Mouse (Mus musculus) MEL (cell line): ENCODE measurements around the gene Jarid2. TPM values are rescaled to one million over a fixed set of nuclear protein-coding genes. Genes with fewer than 3 reads are reported as not detected.

Experiments
- DNase-seq: peaks from one replicate; pipeline ENCODE4 v3.0.0; 2011; ENCODE audit warnings: low read depth, low spot score
- H3K27ac ChIP-seq: 2 replicates; pipeline ENCODE4 v1.5.1; 2012; ENCODE audit warnings: low read depth, mild to moderate bottlenecking, control low read depth, low read length, moderate library complexity; ENCODE audit not compliant: control insufficient read depth
- H3K27me3 ChIP-seq, 2 experiments: fragments of 150-350 bp in 1 of 2; sonication (generic) in 1 of 2; 2 replicates each; pipeline ENCODE4 v1.6.1; 2012; ENCODE audit warnings: low read length in 2 of 2, mild to moderate bottlenecking in 2 of 2, improper control_type of control experiment in 1 of 2, moderate library complexity in 1 of 2; ENCODE audit not compliant: insufficient read depth in 2 of 2, control insufficient read depth in 1 of 2
- H3K36me3 ChIP-seq, 2 experiments: 2 replicates each; pipeline ENCODE4 v1.6.1; 2012 to 2014; ENCODE audit warnings: low read length in 2 of 2, improper control_type of control experiment in 1 of 2, inconsistent platforms in 1 of 2, mild to moderate bottlenecking in 1 of 2; ENCODE audit not compliant: insufficient read depth in 2 of 2, control insufficient read depth in 1 of 2
- H3K4me1 ChIP-seq, 2 experiments: fragments of 150-350 bp in 1 of 2; sonication (generic) in 1 of 2; 2 replicates each; pipeline ENCODE4 v1.6.1; 2012; ENCODE audit warnings: low read length in 2 of 2, improper control_type of control experiment in 1 of 2, mild to moderate bottlenecking in 1 of 2; ENCODE audit not compliant: insufficient read depth in 2 of 2, control insufficient read depth in 1 of 2
- H3K4me3 ChIP-seq, 2 experiments: fragments of 150-350 bp in 1 of 2; sonication (generic) in 1 of 2; 2 replicates each; pipeline ENCODE4 v1.5.1; 2012; ENCODE audit warnings: low read depth in 2 of 2, low read length in 2 of 2, mild to moderate bottlenecking in 2 of 2, moderate library complexity in 2 of 2, control low read depth in 1 of 2, improper control_type of control experiment in 1 of 2; ENCODE audit not compliant: control insufficient read depth in 1 of 2, insufficient read depth in 1 of 2
- H3K79me2 ChIP-seq: 2 replicates; pipeline ENCODE4 v1.6.1; 2012; ENCODE audit warnings: mild to moderate bottlenecking, low read length, moderate library complexity; ENCODE audit not compliant: control insufficient read depth, poor library complexity, insufficient read depth
- H3K9ac ChIP-seq: 2 replicates; pipeline ENCODE4 v1.6.1; 2012; ENCODE audit warnings: low read depth, mild to moderate bottlenecking, control low read depth, low read length, moderate library complexity; ENCODE audit not compliant: control insufficient read depth, poor library complexity, severe bottlenecking
- H3K9me3 ChIP-seq: fragments of 150-350 bp; sonication (generic); replicated peaks from 2 replicates; pipeline ENCODE4 v1.6.1; 2012; ENCODE audit warnings: mild to moderate bottlenecking, low read length, improper control_type of control experiment, moderate library complexity; ENCODE audit not compliant: insufficient read depth
- BHLHE40 ChIP-seq: IDR thresholded peaks from 2 replicates; pipeline ENCODE4 v1.6.1; 2012; ENCODE audit warnings: low read depth, mild to moderate bottlenecking, inconsistent platforms, low read length, improper control_type of control experiment, borderline replicate concordance
- CHD1 ChIP-seq: IDR thresholded peaks from 2 replicates; pipeline ENCODE4 v1.6.1; 2012; ENCODE audit warnings: low read depth, mild to moderate bottlenecking, inconsistent platforms, low read length, improper control_type of control experiment
- CHD2 ChIP-seq: IDR thresholded peaks from 2 replicates; pipeline ENCODE4 v1.6.1; 2011; ENCODE audit warnings: low read length, improper control_type of control experiment
- CTCF ChIP-seq, 3 experiments: IDR thresholded peaks in 2 of 3; conservative IDR thresholded peaks in 1 of 3; 2 replicates each; pipeline ENCODE4 v1.5.1; 2011 to 2012; ENCODE audit warnings: low read length in 3 of 3, low read depth in 2 of 3, mild to moderate bottlenecking in 2 of 3, improper control_type of control experiment in 1 of 3, inconsistent platforms in 1 of 3, mixed read lengths in 1 of 3, moderate library complexity in 1 of 3; ENCODE audit not compliant: control insufficient read depth in 1 of 3, insufficient read depth in 1 of 3, poor library complexity in 1 of 3, severe bottlenecking in 1 of 3
- E2F4 ChIP-seq: IDR thresholded peaks from 2 replicates; pipeline ENCODE4 v1.6.1; 2011; ENCODE audit warnings: low read depth, low read length, improper control_type of control experiment, borderline replicate concordance
- GABPA ChIP-seq: IDR thresholded peaks from 2 replicates; pipeline ENCODE4 v1.6.1; 2012; ENCODE audit warnings: low read depth, mild to moderate bottlenecking, inconsistent platforms, low read length, improper control_type of control experiment, moderate library complexity
- GATA1 ChIP-seq: IDR thresholded peaks from 2 replicates; pipeline ENCODE4 v1.6.1; 2011; ENCODE audit warnings: low read depth, low read length, improper control_type of control experiment
- JUND ChIP-seq: IDR thresholded peaks from 2 replicates; pipeline ENCODE4 v1.6.1; 2011; ENCODE audit warnings: low read depth, mild to moderate bottlenecking, improper control_type of control experiment, low read length
- KAT2A ChIP-seq: conservative IDR thresholded peaks from 2 replicates; pipeline ENCODE4 v1.6.1; 2012; ENCODE audit warnings: low read depth, low read length, improper control_type of control experiment, inconsistent platforms
- MAFK ChIP-seq: IDR thresholded peaks from 2 replicates; pipeline ENCODE4 v1.6.1; 2011; ENCODE audit warnings: low read depth, mild to moderate bottlenecking, low read length, improper control_type of control experiment, borderline replicate concordance
- MAX ChIP-seq: IDR thresholded peaks from 2 replicates; pipeline ENCODE4 v1.6.1; 2011; ENCODE audit warnings: low read length, improper control_type of control experiment
- MAZ ChIP-seq: IDR thresholded peaks from 2 replicates; pipeline ENCODE4 v1.6.1; 2012; ENCODE audit warnings: low read depth, mild to moderate bottlenecking, inconsistent platforms, low read length, improper control_type of control experiment
- MEF2A ChIP-seq: IDR thresholded peaks from 2 replicates; pipeline ENCODE4 v1.6.1; 2014; ENCODE audit warnings: low read depth, mild to moderate bottlenecking, inconsistent platforms, low read length, improper control_type of control experiment; ENCODE audit not compliant: poor library complexity, insufficient replicate concordance, severe bottlenecking; ENCODE audit errors: extremely low read depth
- MXI1 ChIP-seq: IDR thresholded peaks from 2 replicates; pipeline ENCODE4 v1.6.1; 2011; ENCODE audit warnings: mild to moderate bottlenecking, low read depth, low read length, improper control_type of control experiment
- MYB ChIP-seq: IDR thresholded peaks from 2 replicates; pipeline ENCODE4 v1.6.1; 2011; ENCODE audit warnings: mild to moderate bottlenecking, low read depth, low read length, improper control_type of control experiment
- NELFE ChIP-seq: IDR thresholded peaks from 2 replicates; pipeline ENCODE4 v1.6.1; 2011; ENCODE audit warnings: low read depth, low read length, improper control_type of control experiment
- NRF1 ChIP-seq: IDR thresholded peaks from 2 replicates; pipeline ENCODE4 v1.6.1; 2014; ENCODE audit warnings: low read depth, mild to moderate bottlenecking, inconsistent platforms, low read length, improper control_type of control experiment, moderate library complexity; ENCODE audit not compliant: poor library complexity, insufficient read depth, severe bottlenecking
- POLR2A ChIP-seq, 2 experiments: IDR thresholded peaks; 2 replicates each; pipeline ENCODE4 v1.6.1; 2011 to 2012; ENCODE audit warnings: low read length in 2 of 2, mild to moderate bottlenecking in 2 of 2, control low read depth in 1 of 2, improper control_type of control experiment in 1 of 2, low read depth in 1 of 2, moderate library complexity in 1 of 2; ENCODE audit not compliant: control insufficient read depth in 1 of 2, insufficient read depth in 1 of 2, poor library complexity in 1 of 2
- POLR2AphosphoS2 ChIP-seq: IDR thresholded peaks from 2 replicates; pipeline ENCODE4 v1.6.1; 2011; ENCODE audit warnings: low read length, improper control_type of control experiment
- POLR2AphosphoS5 ChIP-seq: IDR thresholded peaks from 2 replicates; pipeline ENCODE4 v1.6.1; 2012; ENCODE audit warnings: low read depth, borderline replicate concordance, mild to moderate bottlenecking, inconsistent platforms, low read length, moderate library complexity, mixed read lengths
- RAD21 ChIP-seq: IDR thresholded peaks from 2 replicates; pipeline ENCODE4 v1.6.1; 2011; ENCODE audit warnings: mild to moderate bottlenecking, low read depth, low read length, improper control_type of control experiment
- RCOR1 ChIP-seq: IDR thresholded peaks from 2 replicates; pipeline ENCODE4 v1.6.1; 2012; ENCODE audit warnings: low read depth, mild to moderate bottlenecking, inconsistent platforms, low read length, improper control_type of control experiment
- TAL1 ChIP-seq: IDR thresholded peaks from 2 replicates; pipeline ENCODE4 v1.6.1; 2012; ENCODE audit warnings: mild to moderate bottlenecking, inconsistent platforms, low read length, moderate library complexity, mixed read lengths
- TBP ChIP-seq: IDR thresholded peaks from 2 replicates; pipeline ENCODE4 v1.8.0; 2011; ENCODE audit warnings: low read depth, low read length, improper control_type of control experiment
- TCF12 ChIP-seq: IDR thresholded peaks from 2 replicates; pipeline ENCODE4 v1.6.1; 2014; ENCODE audit warnings: low read depth, mild to moderate bottlenecking, inconsistent platforms, low read length, improper control_type of control experiment, moderate library complexity
- USF1 ChIP-seq: IDR thresholded peaks from 2 replicates; pipeline ENCODE4 v1.6.1; 2014; ENCODE audit warnings: low read depth, mild to moderate bottlenecking, inconsistent platforms, low read length, improper control_type of control experiment, moderate library complexity
- ZMIZ1 ChIP-seq: IDR thresholded peaks from 2 replicates; pipeline ENCODE4 v1.6.1; 2012; ENCODE audit warnings: low read depth, mild to moderate bottlenecking, inconsistent platforms, low read length, improper control_type of control experiment, moderate library complexity
- polyA plus RNA-seq, 2 experiments: library from polyadenylated mRNA; stranded (reverse) in 1 of 2; unstranded in 1 of 2; fragments of >175 nt in 1 of 2; fragments of >200 nt in 1 of 2; gene quantifications; 2 replicates each; pipeline versions ENCODE4 v1.2.1 to v1.2.4; 2012; ENCODE audit warnings: low replicate concordance in 2 of 2, low read depth in 1 of 2; ENCODE audit not compliant: insufficient read length in 2 of 2, insufficient read depth in 1 of 2, missing spikeins in 1 of 2
- total RNA-seq: library from RNA; depleted of rRNA; stranded (reverse); fragments of 300-350 nt; gene quantifications from 2 replicates; pipeline ENCODE4 v1.2.3, GENCODE M21; 2012

Gene Jarid2
- total and polyA plus RNA-seq, 3 experiments: 5.4 to 76.5 (median 21.2) TPM

- no peaks in the 10 kb centered on the region for H3K4me1 ChIP-seq
- no peak for DNase-seq
- no peak overlapping the region for H3K4me3 ChIP-seq
- H3K27ac ChIP-seq: no peak overlapping the region
- H3K79me2 ChIP-seq: no peaks in the 10 kb centered on the region
- no peaks in the 10 kb centered on the region for H3K27me3 ChIP-seq
- TF ChIP-seq NELFE (no peak), USF1 (no peak), ZMIZ1 (no peak), MAX (no peak), CHD2 (no peak), NRF1 (no peak), MEF2A (no peak), E2F4 (no peak), GATA1 (no peak), POLR2AphosphoS2 (no peak), MXI1 (no peak), BHLHE40 (no peak), TAL1 (no peak)
- H3K9ac ChIP-seq: no peak overlapping the region
- no peaks in the 10 kb centered on the region for H3K36me3 ChIP-seq
- H3K9me3 ChIP-seq: no peaks in the 10 kb centered on the region
Measured at GRCm38 (mm10) chr13:44851426-44851825, 122.2 kb downstream of the Jarid2 start.

- no peak for DNase-seq
- Histone ChIP-seq H3K9me3 (no peaks in the 10 kb centered on the region), H3K27me3 (no peaks in the 10 kb centered on the region), H3K4me3 (no peak overlapping the region), H3K79me2 (no peaks in the 10 kb centered on the region), H3K4me1 (no peaks in the 10 kb centered on the region), H3K36me3 (no peaks in the 10 kb centered on the region), H3K9ac (no peak overlapping the region), H3K27ac (no peak overlapping the region)
- TF ChIP-seq TCF12 (no peak), KAT2A (no peak), BHLHE40 (no peak), CTCF (IDR thresholded peaks at IDR 0.05 in 2 of 3, conservative IDR thresholded peaks at IDR 0.05 in 1 of 3; ENCODE audit: control insufficient read depth in 1 of 3, insufficient read depth in 1 of 3, low read depth in 2 of 3, low read length in 3 of 3, poor library complexity in 1 of 3, severe bottlenecking in 1 of 3) (no peak), E2F4 (no peak), TAL1 (no peak), GATA1 (no peak), CHD2 (no peak), MAFK (no peak), RAD21 (no peak), RCOR1 (no peak), POLR2AphosphoS5 (no peak), POLR2AphosphoS2 (no peak), MAZ (no peak), JUND (no peak), MYB (no peak), CHD1 (no peak), GABPA (no peak), POLR2A (IDR thresholded peaks at IDR 0.05; ENCODE audit: control insufficient read depth in 1 of 2, insufficient read depth in 1 of 2, low read depth in 1 of 2, low read length in 2 of 2, poor library complexity in 1 of 2) (no peak), TBP (no peak)
Measured at GRCm38 (mm10) chr13:44852024-44852423, 122.8 kb downstream of the Jarid2 start.
